Mouse (Mus musculus) heart, postnatal 0 days (tissue): ENCODE results near the gene Thumpd1. TPM values are rescaled to one million over a fixed set of nuclear protein-coding genes. Genes with fewer than 3 reads are reported as not detected.
"Not testable (repeated sequence)": the region's sequence is repeated elsewhere in the genome, so short reads cannot be mapped to it uniquely, and the experiment has no call there.

Experiments
- ATAC-seq: fragments of 200-750 bp; cut with Nextera tagmentation; 2 replicates; pipeline ENCODE4 v1.8.0; 2017; ENCODE audit warnings: low read depth, moderate number of reproducible peaks, moderate library complexity; ENCODE audit not compliant: insufficient read depth
- DNase-seq: peaks from one replicate; pipeline ENCODE4 v3.0.0-alpha.2; 2016; ENCODE audit warnings: low spot score
- H3K27ac ChIP-seq: fragments of 300-500 bp; sonication (generic); 2 replicates; pipeline ENCODE4 v1.5.1; 2014; ENCODE audit warnings: low read depth, mild to moderate bottlenecking
- H3K27me3 ChIP-seq: fragments of 300-500 bp; sonication (generic); 2 replicates; pipeline ENCODE4 v1.6.1; 2014; ENCODE audit warnings: low read length, mixed read lengths; ENCODE audit not compliant: control insufficient read depth, insufficient read depth
- H3K36me3 ChIP-seq: fragments of 300-500 bp; sonication (generic); replicated peaks from 2 replicates; pipeline ENCODE4 v1.6.1; 2014; ENCODE audit warnings: low read length, mixed read lengths; ENCODE audit not compliant: control insufficient read depth, insufficient read depth
- H3K4me1 ChIP-seq: fragments of 300-500 bp; sonication (generic); 2 replicates; pipeline ENCODE4 v1.6.1; 2014; ENCODE audit warnings: antibody characterized with exemption; ENCODE audit not compliant: control insufficient read depth, insufficient read depth
- H3K4me2 ChIP-seq: fragments of 300-500 bp; sonication (generic); 2 replicates; pipeline ENCODE4 v1.6.1; 2014; ENCODE audit warnings: low read depth, mild to moderate bottlenecking, low read length, moderate library complexity
- H3K4me3 ChIP-seq: fragments of 300-500 bp; sonication (generic); 2 replicates; pipeline ENCODE4 v1.5.1; 2014; ENCODE audit warnings: low read depth, low read length
- H3K9ac ChIP-seq: fragments of 300-500 bp; sonication (generic); replicated peaks from 2 replicates; pipeline ENCODE4 v1.6.1; 2014; ENCODE audit warnings: low read depth, low read length, mixed read lengths
- H3K9me3 ChIP-seq: fragments of 300-500 bp; sonication (generic); replicated peaks from 2 replicates; pipeline ENCODE4 v1.6.1; 2016; ENCODE audit warnings: low read length; ENCODE audit not compliant: control insufficient read depth
- CTCF ChIP-seq: IDR thresholded peaks from 2 replicates; pipeline ENCODE4 v1.5.1; 2016; ENCODE audit warnings: antibody characterized with exemption, control low read depth, low read depth
- EP300 ChIP-seq: IDR thresholded peaks from 2 replicates; pipeline ENCODE4 v1.6.1; 2016; ENCODE audit warnings: antibody characterized with exemption, low read depth
- WGBS: fragments of 180-500 bp; shearing (Covaris S2); extraction: QIAGEN DNeasy Blood & Tissue Kit; methylation state at CpG from one replicate; pipeline ENCODE4 v1.1.7; 2014; 5-methylcytosine and 5-hydroxymethylcytosine counted together
- polyA plus RNA-seq: library from polyadenylated mRNA; unstranded; fragments of >200 nt; fragmentation: Nextera tagmentation; extraction: Ambion mirVana; gene quantifications from 2 replicates; pipeline ENCODE4 v1.2.1, GENCODE M21; 2015
- total RNA-seq: library from RNA; depleted of rRNA; stranded (reverse); fragments of >200 nt; gene quantifications from 2 replicates; pipeline ENCODE4 v1.2.3, GENCODE M21; 2014; ENCODE audit warnings: low replicate concordance

The Thumpd1 gene
- total and polyA plus RNA-seq, 2 experiments from 2014 or later: 15.8 to 32.8 TPM

GRCm38 (mm10) chr7:119753696-119754095, 33.1 kb upstream of the Thumpd1 start:
- WGBS: 88% methylated on average over 1 of the region's 1 CpGs

GRCm38 (mm10) chr7:119749942-119750341, 29.3 kb upstream of the Thumpd1 start:
- Histone ChIP-seq H3K27ac (no peak overlapping the region), H3K4me1 (no peaks in the 10 kb centered on the region), H3K9me3 (no peaks in the 10 kb centered on the region), H3K9ac (no peak overlapping the region), H3K4me2 (no peak overlapping the region), H3K36me3 (no peaks in the 10 kb centered on the region), H3K4me3 (no peak overlapping the region), H3K27me3 (no peaks in the 10 kb centered on the region)
- DNase-seq (no peak), ATAC-seq (no peak)
- WGBS: 41% methylated on average over 2 of the region's 2 CpGs
- TF ChIP-seq EP300 (no peak), CTCF (no peak)

More at GRCm38 (mm10) chr7:119753696-119754095, 33.1 kb upstream of the Thumpd1 start:
- no peaks in the 10 kb centered on the region for H3K4me1 ChIP-seq
- H3K36me3 ChIP-seq: no peaks in the 10 kb centered on the region
- ATAC-seq: no peak
- H3K9ac ChIP-seq: no peak overlapping the region
- H3K9me3 ChIP-seq: no peaks in the 10 kb centered on the region
- no peaks in the 10 kb centered on the region for H3K27me3 ChIP-seq
- H3K27ac ChIP-seq: no peak overlapping the region
- H3K4me3 ChIP-seq: no peak overlapping the region
- no peak for DNase-seq
- no peak for TF ChIP-seq CTCF
- TF ChIP-seq EP300: no peak
- no peak overlapping the region for H3K4me2 ChIP-seq

GRCm38 (mm10) chr7:119748761-119749160, 28.2 kb upstream of the Thumpd1 start:
- Histone ChIP-seq H3K27ac (no peak overlapping the region), H3K4me3 (no peak overlapping the region), H3K4me2 (no peak overlapping the region), H3K4me1 (no peaks in the 10 kb centered on the region), H3K27me3 (no peaks in the 10 kb centered on the region), H3K9ac (no peak overlapping the region), H3K36me3 (no peaks in the 10 kb centered on the region), H3K9me3 (no peaks in the 10 kb centered on the region)
- no peak for TF ChIP-seq EP300
- TF ChIP-seq CTCF: no peak
- 71% methylated on average over 1 of the region's 2 CpGs for WGBS
- DNase-seq (no peak), ATAC-seq (no peak)

GRCm38 (mm10) chr7:119745869-119746268, 25.3 kb upstream of the Thumpd1 start:
- no peaks in the 10 kb centered on the region for H3K9me3 ChIP-seq
- DNase-seq (no peak), ATAC-seq (no peak)
- TF ChIP-seq CTCF (no peak), EP300 (no peak)
- H3K27ac ChIP-seq: no peak overlapping the region
- no peaks in the 10 kb centered on the region for H3K4me1 ChIP-seq
- no peaks in the 10 kb centered on the region for H3K27me3 ChIP-seq
- H3K9ac ChIP-seq: no peak overlapping the region
- no peak overlapping the region for H3K4me2 ChIP-seq
- H3K36me3 ChIP-seq: no peaks in the 10 kb centered on the region
- 78% methylated on average over 1 of the region's 1 CpGs for WGBS
- no peak overlapping the region for H3K4me3 ChIP-seq

GRCm38 (mm10) chr7:119744321-119744720, 23.7 kb upstream of the Thumpd1 start:
- Histone ChIP-seq H3K36me3 (no peaks in the 10 kb centered on the region), H3K4me3 (no peak overlapping the region), H3K27me3 (no peaks in the 10 kb centered on the region), H3K9ac (no peak overlapping the region), H3K4me1 (no peaks in the 10 kb centered on the region), H3K4me2 (peak overlapping the region; percentile 15; the same call in 1 of the 2 replicates), H3K9me3 (no peaks in the 10 kb centered on the region), H3K27ac (no peak overlapping the region)
- TF ChIP-seq CTCF: no peak
- TF ChIP-seq EP300: no peak
- 8% methylated on average over 32 of the region's 34 CpGs for WGBS
- DNase-seq: no peak
- no peak for ATAC-seq

GRCm38 (mm10) chr7:119739798-119740468, 19.3 kb upstream of the Thumpd1 start:
- not testable (repeated sequence) for H3K9me3 ChIP-seq, H3K9ac ChIP-seq, DNase-seq, H3K27me3 ChIP-seq, H3K4me1 ChIP-seq, H3K27ac ChIP-seq, H3K36me3 ChIP-seq
- WGBS: 1% methylated on average over 26 of the region's 44 CpGs
- ATAC-seq: 0 out of 2 replicates have a peak, but pooled peaks have one; percentile 53
- peak overlapping the region; percentile 32 for H3K4me3 ChIP-seq
- H3K4me2 ChIP-seq: peak overlapping the region; percentile 59
